Mouse (Mus musculus) layer of hippocampus, postnatal 14 days (tissue): ENCODE measurements around the gene Gm8362. TPM values are rescaled to one million over a fixed set of nuclear protein-coding genes. Genes with fewer than 3 reads are reported as not detected.
"Not testable (repeated sequence)": the region's sequence is repeated elsewhere in the genome, so short reads cannot be mapped to it uniquely, and the experiment has no call there.

Source experiments
- DNase-seq, 2 experiments: peaks; one replicate each; pipeline ENCODE4 v3.0.0; 2021 to 2022; ENCODE audit warnings: low spot score in 2 of 2, mixed read lengths in 1 of 2
- long read RNA-seq, 2 experiments: library from polyadenylated mRNA; stranded (forward); transcript quantifications; one replicate each; pipeline ENCODE4 v2.0.0; 2021
- total RNA-seq, 2 experiments: library from RNA; stranded (reverse); gene quantifications; 2 replicates each; pipeline ENCODE4 v1.2.3; 2021

Gm8362 gene
- not detected for total RNA-seq
- long read RNA-seq, experiment 1: 0 reads
- long read RNA-seq, experiment 2: 0 reads

DNA sequence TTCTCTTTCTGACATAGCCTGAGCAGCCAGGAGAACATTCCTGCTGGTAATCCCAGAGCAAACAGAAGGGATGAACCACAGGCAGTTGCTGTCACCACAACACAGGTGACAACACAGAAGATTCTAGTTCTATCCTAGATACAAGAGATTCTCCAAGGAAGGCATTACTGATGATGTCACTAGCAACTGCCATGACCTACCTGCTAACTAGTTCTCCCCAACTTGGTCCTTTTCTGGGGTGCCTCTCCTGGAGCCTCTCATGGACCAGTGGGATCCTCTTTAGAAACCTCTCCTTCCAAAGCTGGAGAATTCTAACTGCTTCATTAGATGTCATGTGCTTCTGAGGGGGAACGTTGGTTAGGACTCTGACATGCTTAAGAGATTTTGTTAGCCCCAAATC lies at the start of gene Gm8362:
TSS of gene Gm8362 (minus strand) at position 101 of the 400 bp plus-strand sequence.
- DNase-seq: not testable (repeated sequence)

GRCm38 (mm10) chr14:6823297-6823696 lies 49.1 kb upstream of the Gm8362 start:
- not testable (repeated sequence) for DNase-seq

- DNase-seq: not testable (repeated sequence)
Observed at GRCm38 (mm10) chr14:6757231-6757536, 17.0 kb downstream of the Gm8362 start.

- DNase-seq: peak in 1 of 2 experiments; percentile 3
Observed at GRCm38 (mm10) chr14:6756384-6757230, 17.6 kb downstream of the Gm8362 start.

GRCm38 (mm10) chr14:6742232-6742631 lies 32.0 kb downstream of the Gm8362 start, which contains the start of gene Gm3636:
TSS of gene Gm3636 (minus strand) at chr14:6742332.
- DNase-seq: not testable (repeated sequence)

GRCm38 (mm10) chr14:6720151-6720550 lies 54.1 kb downstream of the Gm8362 start, which contains the start of gene Gm8050:
TSS of gene Gm8050 (minus strand) at chr14:6720251.
- not testable (repeated sequence) for DNase-seq

Other genes starting within 250 kb of the Gm8362 start
- not detected for gene Gm8356, start 237.1 kb downstream of the Gm8362 start, total RNA-seq
- 1 to 10 TPM; 2.3 TPM for gene Gm3629, start 183.8 kb downstream of the Gm8362 start, total RNA-seq
- not detected for gene Gm3460, start 152.0 kb downstream of the Gm8362 start, total RNA-seq
- under 1 TPM in 1 of 2 experiments, not detected in 1; 0.30 TPM for gene Gm10251, start 90.2 kb downstream of the Gm8362 start, total RNA-seq
- gene Gm8050, start 54.2 kb downstream of the Gm8362 start, total RNA-seq: not detected
- 1 to 10 TPM; 3.1 to 4.3 TPM for gene Gm3636, start 32.1 kb downstream of the Gm8362 start, total RNA-seq
- not detected for gene Gm3642, start 65.9 kb upstream of the Gm8362 start, total RNA-seq
- 1 to 10 TPM; 1.8 to 1.9 TPM for gene Gm3667, start 115.6 kb upstream of the Gm8362 start, total RNA-seq
- gene Gm6356, start 199.4 kb upstream of the Gm8362 start, total RNA-seq: under 1 TPM in 1 of 2 experiments, not detected in 1; 0.21 TPM